Mouse (Mus musculus) myocyte (in vitro differentiated cells): ENCODE results near the gene 4921524J17Rik.

ENCODE experiments used
- CEBPB ChIP-seq: IDR thresholded peaks from 2 replicates; pipeline ENCODE4 v1.6.1; 2011; ENCODE audit warnings: mild to moderate bottlenecking, moderate library complexity; ENCODE audit not compliant: poor library complexity, insufficient read depth, severe bottlenecking
- MAX ChIP-seq: IDR thresholded peaks from one replicate; pipeline ENCODE4 v1.6.1; 2011; ENCODE audit warnings: low read depth, mild to moderate bottlenecking, control low read depth
- MYOG ChIP-seq, 3 experiments: IDR thresholded peaks; one replicate each; pipeline ENCODE4 v1.6.1; 2011; ENCODE audit warnings: control low read depth in 2 of 3, low read depth in 2 of 3, mild to moderate bottlenecking in 2 of 3; ENCODE audit not compliant: insufficient read length in 2 of 3, control insufficient read depth in 1 of 3, insufficient read depth in 1 of 3
- POLR2A ChIP-seq: IDR thresholded peaks from one replicate; pipeline ENCODE4 v1.6.1; 2011; ENCODE audit warnings: low read depth, mild to moderate bottlenecking, control low read depth, moderate library complexity; ENCODE audit not compliant: insufficient read length
- REST ChIP-seq: IDR thresholded peaks from one replicate; pipeline ENCODE4 v1.6.1; 2011; ENCODE audit warnings: mild to moderate bottlenecking, control low read depth, moderate library complexity; ENCODE audit not compliant: insufficient read depth, insufficient read length
- SRF ChIP-seq: IDR thresholded peaks from one replicate; pipeline ENCODE4 v1.6.1; 2011; ENCODE audit warnings: low read depth; ENCODE audit not compliant: control insufficient read depth, insufficient read length
- TCF12 ChIP-seq: IDR thresholded peaks from one replicate; pipeline ENCODE4 v1.6.1; 2011; ENCODE audit warnings: mild to moderate bottlenecking, control low read depth; ENCODE audit not compliant: poor library complexity, insufficient read depth, severe bottlenecking
- TCF3 ChIP-seq: IDR thresholded peaks from one replicate; pipeline ENCODE4 v1.6.1; 2011; ENCODE audit warnings: low read depth, control low read depth; ENCODE audit not compliant: insufficient read length
- USF1 ChIP-seq: IDR thresholded peaks from one replicate; pipeline ENCODE4 v1.6.1; 2011; ENCODE audit warnings: low read depth, mild to moderate bottlenecking, control low read depth, moderate library complexity

DNA sequence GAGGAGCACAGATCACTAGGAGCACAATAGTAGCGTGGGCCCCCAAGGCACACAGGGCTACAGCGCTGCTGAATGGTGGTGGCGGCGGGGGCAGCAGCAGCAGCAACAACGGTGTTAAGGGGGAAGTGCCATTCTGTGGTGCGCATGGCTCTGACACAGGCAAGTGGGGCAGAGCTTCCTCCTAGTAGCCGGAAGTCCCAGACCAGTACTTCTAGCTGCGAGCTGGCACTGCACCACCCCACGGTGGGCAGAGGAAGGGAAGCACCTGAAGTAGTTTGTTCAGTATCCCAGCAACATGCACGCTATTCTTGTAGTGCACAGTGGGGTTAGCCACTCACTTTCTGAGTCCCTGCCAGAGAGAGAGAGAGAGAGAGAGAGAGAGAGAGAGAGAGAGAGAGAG lies 49.3 kb upstream of the 4921524J17Rik start:
- TF ChIP-seq POLR2A (no peak), TCF12 (no peak), TCF3 (no peak), USF1 (no peak), MYOG (IDR thresholded peaks at IDR 0.05; ENCODE audit: control insufficient read depth in 1 of 3, insufficient read depth in 1 of 3, insufficient read length in 2 of 3, low read depth in 2 of 3) (no peak), REST (no peak), SRF (no peak), CEBPB (no peak), MAX (no peak)
